Mouse (Mus musculus): ENCODE measurements around the gene Prok2. TPM values are rescaled to one million over a fixed set of nuclear protein-coding genes. Genes with fewer than 3 reads are reported as not detected.

Gene Prok2
- polyA plus RNA-seq, 2 experiments, result 0.43 to 2.0 TPM

GRCm38 (mm10) chr6:99715913-99716312 lies 10.3 kb downstream of the Prok2 start:
- no peaks in the 10 kb centered on the region for H3K36me3 ChIP-seq (ENCODE audit: control insufficient read depth, insufficient read depth, low read length)
- H3K4me1 ChIP-seq (ENCODE audit: control insufficient read depth, insufficient read depth, low read length), result no peaks in the 10 kb centered on the region
- no peak overlapping the region for H3K9ac ChIP-seq (ENCODE audit: low read depth, low read length, severe bottlenecking)
- no peaks in the 10 kb centered on the region for H3K9me3 ChIP-seq (ENCODE audit: control insufficient read depth, low read length)
- no peak for TF ChIP-seq POLR2A (IDR thresholded peaks at IDR 0.05; ENCODE audit: borderline replicate concordance, extremely low read depth, insufficient read depth, insufficient read length)
- H3K27me3 ChIP-seq (ENCODE audit: control insufficient read depth, insufficient read depth, low read length), result no peaks in the 10 kb centered on the region
- no peak for DNase-seq (ENCODE audit: low spot score)
- ATAC-seq (ENCODE audit: low FRiP score, low read depth), result no peak
- no peak overlapping the region for H3K27ac ChIP-seq (replicated peaks; ENCODE audit: low read depth, low read length)
- 71% methylated on average over 5 of the region's 6 CpGs for WGBS
- H3K4me3 ChIP-seq (replicated peaks; ENCODE audit: low read length), result no peak overlapping the region
- H3K4me2 ChIP-seq (replicated peaks; ENCODE audit: low read depth, low read length, severe bottlenecking), result no peak overlapping the region

GRCm38 (mm10) chr6:99715191-99715590 lies 11.0 kb downstream of the Prok2 start:
- no peak for ATAC-seq (ENCODE audit: low FRiP score, low read depth)
- Histone ChIP-seq H3K4me3 (replicated peaks; ENCODE audit: low read length) (no peak overlapping the region), H3K4me2 (replicated peaks; ENCODE audit: low read depth, low read length, severe bottlenecking) (no peak overlapping the region), H3K27ac (replicated peaks; ENCODE audit: low read depth, low read length) (no peak overlapping the region), H3K36me3 (ENCODE audit: control insufficient read depth, insufficient read depth, low read length) (no peaks in the 10 kb centered on the region), H3K27me3 (ENCODE audit: control insufficient read depth, insufficient read depth, low read length) (no peaks in the 10 kb centered on the region), H3K9ac (ENCODE audit: low read depth, low read length, severe bottlenecking) (no peak overlapping the region), H3K4me1 (ENCODE audit: control insufficient read depth, insufficient read depth, low read length) (no peaks in the 10 kb centered on the region), H3K9me3 (ENCODE audit: control insufficient read depth, low read length) (no peaks in the 10 kb centered on the region)
- DNase-seq (ENCODE audit: low spot score), result no peak
- 66% methylated on average over 6 of the region's 6 CpGs for WGBS
- no peak for TF ChIP-seq POLR2A (IDR thresholded peaks at IDR 0.05; ENCODE audit: borderline replicate concordance, extremely low read depth, insufficient read depth, insufficient read length)

GRCm38 (mm10) chr6:99713256-99713655 lies 12.9 kb downstream of the Prok2 start:
- WGBS, result 77% methylated on average over 5 of the region's 5 CpGs

GRCm38 (mm10) chr6:99711576-99712101 lies 14.6 kb downstream of the Prok2 start:
- no peak for TF ChIP-seq POLR2A (IDR thresholded peaks at IDR 0.05; ENCODE audit: borderline replicate concordance, extremely low read depth, insufficient read depth, insufficient read length)

More at GRCm38 (mm10) chr6:99713256-99713655, 12.9 kb downstream of the Prok2 start:
- Histone ChIP-seq H3K4me1 (ENCODE audit: control insufficient read depth, insufficient read depth, low read length) (no peaks in the 10 kb centered on the region), H3K4me3 (replicated peaks; ENCODE audit: low read length) (no peak overlapping the region), H3K27me3 (ENCODE audit: control insufficient read depth, insufficient read depth, low read length) (no peaks in the 10 kb centered on the region), H3K4me2 (replicated peaks; ENCODE audit: low read depth, low read length, severe bottlenecking) (no peak overlapping the region), H3K27ac (replicated peaks; ENCODE audit: low read depth, low read length) (no peak overlapping the region), H3K36me3 (ENCODE audit: control insufficient read depth, insufficient read depth, low read length) (no peaks in the 10 kb centered on the region), H3K9me3 (ENCODE audit: control insufficient read depth, low read length) (no peaks in the 10 kb centered on the region), H3K9ac (ENCODE audit: low read depth, low read length, severe bottlenecking) (no peak overlapping the region)
- no peak for TF ChIP-seq POLR2A (IDR thresholded peaks at IDR 0.05; ENCODE audit: borderline replicate concordance, extremely low read depth, insufficient read depth, insufficient read length)
- ATAC-seq (ENCODE audit: low FRiP score, low read depth) (no peak), DNase-seq (ENCODE audit: low spot score) (no peak)

GRCm38 (mm10) chr6:99700484-99700883 lies 25.7 kb downstream of the Prok2 start:
- peaks cover 7% of the 10 kb centered on the region for H3K4me1 ChIP-seq (ENCODE audit: control insufficient read depth, insufficient read depth, low read length)
- H3K9ac ChIP-seq (ENCODE audit: low read depth, low read length, severe bottlenecking), result no peak overlapping the region
- no peaks in the 10 kb centered on the region for H3K9me3 ChIP-seq (ENCODE audit: control insufficient read depth, low read length)
- WGBS, result 25% methylated on average over 3 of the region's 3 CpGs
- H3K36me3 ChIP-seq (ENCODE audit: control insufficient read depth, insufficient read depth, low read length), result no peaks in the 10 kb centered on the region
- peaks cover 5% of the 10 kb centered on the region; the same call in 1 of the 2 replicates for H3K27me3 ChIP-seq (ENCODE audit: control insufficient read depth, insufficient read depth, low read length)
- H3K27ac ChIP-seq (replicated peaks; ENCODE audit: low read depth, low read length), result peak overlapping the region; percentile 59
- TF ChIP-seq POLR2A (IDR thresholded peaks at IDR 0.05; ENCODE audit: borderline replicate concordance, extremely low read depth, insufficient read depth, insufficient read length), result no peak
- 0 out of 2 replicates have a peak overlapping the region, but pooled peaks have one; percentile 20 for H3K4me2 ChIP-seq (replicated peaks; ENCODE audit: low read depth, low read length, severe bottlenecking)
- ATAC-seq (ENCODE audit: low FRiP score, low read depth) (peak; percentile 34; the same call in 1 of the 2 replicates), DNase-seq (ENCODE audit: low spot score) (peak; percentile 66)
- H3K4me3 ChIP-seq (replicated peaks; ENCODE audit: low read length), result no peak overlapping the region

More at GRCm38 (mm10) chr6:99711576-99712101, 14.6 kb downstream of the Prok2 start:
- WGBS, result 53% methylated on average over 11 of the region's 11 CpGs
- Histone ChIP-seq H3K4me1 (ENCODE audit: control insufficient read depth, insufficient read depth, low read length) (no peaks in the 10 kb centered on the region), H3K27me3 (ENCODE audit: control insufficient read depth, insufficient read depth, low read length) (no peaks in the 10 kb centered on the region), H3K9ac (ENCODE audit: low read depth, low read length, severe bottlenecking) (no peak overlapping the region), H3K4me3 (replicated peaks; ENCODE audit: low read length) (no peak overlapping the region), H3K27ac (replicated peaks; ENCODE audit: low read depth, low read length) (no peak overlapping the region), H3K36me3 (ENCODE audit: control insufficient read depth, insufficient read depth, low read length) (no peaks in the 10 kb centered on the region), H3K9me3 (ENCODE audit: control insufficient read depth, low read length) (no peaks in the 10 kb centered on the region), H3K4me2 (replicated peaks; ENCODE audit: low read depth, low read length, severe bottlenecking) (no peak overlapping the region)
- DNase-seq (ENCODE audit: low spot score), result no peak
- ATAC-seq (ENCODE audit: low FRiP score, low read depth), result no peak

Measured in limb, embryonic 14.5 days (tissue).